Mouse (Mus musculus) mouse embryonic stem cell (cell line): ENCODE data around the gene Siah2.

Source experiments
- in situ Hi-C, 2 experiments: fragments of 300-500 bp; cut with MboI; formaldehyde crosslinking; loops; 1 replicate in 1 of 2; 3 replicates in 1 of 2; pipeline ENCODE4 v1.14.3; 2019 to 2020; ENCODE audit warnings: low sequenced_read_pairs in 2 of 2, low pct_unique_long_range_greater_than_20kb in 1 of 2, mixed read lengths in 1 of 2; ENCODE audit not compliant: unreplicated experiment in 1 of 2

Gene Siah2

DNA sequence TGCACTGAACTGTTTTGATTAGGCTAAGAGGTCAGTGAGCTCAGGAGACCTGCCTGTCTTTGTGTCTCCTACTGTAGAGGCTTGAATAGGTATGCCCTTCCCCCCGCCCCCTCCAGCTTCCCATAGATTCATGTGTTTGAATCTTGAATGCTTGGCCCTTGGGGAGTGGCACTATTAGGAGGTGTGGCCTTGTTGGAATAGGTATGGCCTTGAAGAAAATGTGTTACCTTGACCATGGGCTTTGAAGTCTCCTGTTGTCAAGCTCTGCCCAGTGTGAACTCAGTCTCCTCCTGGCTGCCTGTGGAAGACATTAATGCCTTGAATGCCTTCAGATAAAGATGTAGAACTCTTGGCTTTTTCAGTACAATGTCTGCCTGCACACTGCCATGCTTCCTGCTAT lies 9.2 kb upstream of the Siah2 start:
- in situ Hi-C loops, result no loop called here

DNA sequence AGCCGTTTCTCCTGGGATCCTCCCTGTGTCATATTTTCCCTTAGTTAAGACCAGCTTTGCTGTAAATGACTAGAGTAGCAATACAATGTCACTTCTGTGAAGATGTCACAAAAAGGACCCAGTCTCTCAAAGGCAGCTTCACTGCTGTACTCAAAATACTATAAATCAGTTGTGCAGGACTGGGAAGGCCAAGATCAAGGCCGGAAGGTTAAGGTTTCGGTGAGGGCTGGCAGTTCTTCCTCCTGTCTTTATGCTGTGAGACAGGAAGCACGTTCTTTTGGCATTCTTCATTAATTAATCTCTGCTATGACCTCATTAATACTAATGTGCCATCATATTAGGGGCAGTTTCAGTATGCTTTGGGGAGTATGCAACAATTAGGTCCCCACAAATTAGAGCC lies 5.7 kb upstream of the Siah2 start:
- in situ Hi-C loops, result no loop called here

GRCm38 (mm10) chr3:58696806-58697205 lies 4.6 kb upstream of the Siah2 start:
- in situ Hi-C loops, result no loop called here

GRCm38 (mm10) chr3:58695507-58695906 lies 3.3 kb upstream of the Siah2 start:
- in situ Hi-C loops, result no loop called here

GRCm38 (mm10) chr3:58695044-58695443 lies 2.8 kb upstream of the Siah2 start:
- in situ Hi-C loops, result no loop called here

DNA sequence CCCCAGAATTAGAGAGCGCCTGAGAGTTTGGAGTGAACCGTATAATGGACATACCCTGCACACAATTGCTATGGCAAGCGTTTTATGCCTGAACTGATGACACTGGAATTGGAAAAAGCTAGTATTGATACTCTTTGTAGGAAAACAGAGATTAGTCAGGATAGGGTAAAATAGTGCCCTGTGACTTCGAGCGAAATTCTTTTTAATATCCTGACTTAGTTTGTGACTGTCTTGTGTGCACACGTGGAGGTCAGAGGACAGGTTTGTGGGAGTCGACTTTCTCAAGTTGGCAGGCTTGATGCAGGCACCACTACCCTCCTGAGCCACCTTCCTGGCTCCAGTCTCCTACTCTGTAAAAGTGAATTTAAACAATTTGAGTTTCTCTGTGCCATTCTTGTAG lies 1.1 kb upstream of the Siah2 start:
- in situ Hi-C loops, result no loop called here

DNA sequence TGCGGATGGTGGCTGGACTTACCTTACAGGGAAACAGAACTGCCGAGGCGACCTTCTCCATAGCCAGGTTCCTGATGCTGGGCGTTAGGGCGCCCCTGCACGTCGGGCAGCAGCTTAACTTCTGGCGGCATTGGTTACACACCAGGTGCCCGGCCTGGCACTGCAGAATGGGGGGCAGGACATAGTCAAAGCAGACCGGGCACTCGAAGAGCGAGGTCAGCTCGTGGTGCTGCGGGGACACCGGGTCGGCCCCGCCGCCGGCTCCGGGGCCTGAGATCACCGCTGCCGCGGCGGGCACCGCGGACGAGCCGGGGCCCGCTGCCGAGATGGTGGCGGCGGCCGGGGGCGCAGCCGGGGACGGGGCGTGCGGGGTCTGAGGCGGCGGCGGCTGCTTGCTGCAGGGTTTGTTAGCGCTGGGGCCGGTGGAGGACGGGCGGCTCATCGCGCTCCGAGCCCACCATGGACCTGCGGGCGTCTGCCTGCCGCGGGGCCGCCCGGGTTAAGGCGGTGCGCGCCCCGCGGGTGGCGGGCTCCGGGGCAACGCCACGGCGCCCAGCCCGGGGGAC lies 743 bp downstream of the Siah2 start:
- in situ Hi-C loops, result no loop called here

DNA sequence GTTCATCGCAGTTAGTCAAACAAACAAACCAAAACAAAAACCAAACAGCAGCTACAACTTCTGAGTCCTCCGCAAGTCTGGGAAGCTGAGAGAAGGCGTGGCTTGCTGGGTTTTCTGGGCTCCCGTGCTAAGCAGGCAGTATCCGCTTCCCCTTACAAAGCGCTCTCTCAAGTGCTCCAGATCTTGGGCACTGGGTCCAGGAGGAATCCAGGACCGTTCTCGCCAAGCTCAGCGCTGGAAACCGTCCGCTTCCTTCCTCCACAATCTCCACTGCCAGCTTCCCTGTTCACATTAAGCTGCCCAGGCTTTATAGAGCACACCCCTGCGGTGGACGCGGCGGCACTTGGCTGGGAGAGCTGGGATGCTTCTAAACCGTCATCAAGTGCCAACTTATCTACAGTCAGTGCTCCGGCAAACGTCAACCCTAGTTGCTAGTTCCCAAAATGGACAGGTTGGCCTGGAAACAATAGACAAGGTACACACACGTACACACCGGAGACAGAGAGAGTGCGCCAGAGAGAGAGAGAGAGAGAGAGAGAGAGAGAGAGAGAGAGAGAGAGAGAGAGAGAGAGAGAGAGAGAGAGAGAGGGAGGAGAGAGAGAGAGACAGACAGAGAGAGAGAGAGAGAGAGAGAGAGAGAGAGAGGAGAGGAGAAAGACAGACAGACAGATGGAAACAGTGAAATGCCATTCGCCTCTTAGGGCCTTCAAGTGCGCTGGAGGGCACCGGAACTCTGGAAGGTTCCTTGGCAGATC lies 1.4 kb downstream of the Siah2 start:
- in situ Hi-C loops, result no loop called here

DNA sequence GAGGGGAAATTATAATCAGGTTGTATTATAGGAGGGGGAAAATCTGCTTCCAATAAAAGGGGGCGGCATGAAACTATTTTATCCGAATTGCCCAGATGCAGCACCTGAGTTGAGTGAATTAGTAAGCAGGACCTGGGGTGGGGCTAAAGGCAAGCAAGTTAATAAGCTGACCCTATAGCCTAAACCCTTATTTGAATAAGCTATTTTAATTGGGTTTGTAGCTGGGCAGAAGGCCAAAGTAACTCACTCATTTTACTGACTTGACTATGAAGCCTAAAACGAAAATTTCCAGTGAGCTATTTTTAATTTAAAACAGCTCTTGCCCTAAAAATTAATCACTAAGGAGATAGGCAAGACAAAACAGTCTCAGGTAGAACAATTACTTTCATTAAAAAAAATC lies 2.5 kb downstream of the Siah2 start:
- in situ Hi-C loops, result no loop called here

GRCm38 (mm10) chr3:58689105-58689504 lies 3.1 kb downstream of the Siah2 start:
- in situ Hi-C loops, result no loop called here

DNA sequence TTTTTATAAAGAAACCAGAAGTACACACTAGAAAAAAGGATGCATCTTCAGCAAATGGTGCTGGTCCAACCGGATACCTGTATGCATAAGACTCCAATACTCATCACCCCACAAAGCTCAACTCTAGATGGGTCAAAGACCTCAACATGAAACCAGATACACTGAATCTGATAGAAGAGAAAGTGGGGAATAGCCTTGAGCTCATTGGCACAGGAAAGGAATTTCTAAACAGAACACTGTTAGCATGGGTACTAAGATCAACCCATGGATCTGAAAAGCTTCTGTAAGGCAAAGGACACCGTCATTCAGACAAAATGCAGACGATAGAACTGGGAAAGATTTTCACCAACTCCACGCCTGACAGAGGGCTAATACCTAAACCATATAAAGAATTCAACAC lies 3.6 kb downstream of the Siah2 start:
- in situ Hi-C loops, result no loop called here

GRCm38 (mm10) chr3:58686922-58687284 lies 5.3 kb downstream of the Siah2 start:
- in situ Hi-C loops, result no loop called here

DNA sequence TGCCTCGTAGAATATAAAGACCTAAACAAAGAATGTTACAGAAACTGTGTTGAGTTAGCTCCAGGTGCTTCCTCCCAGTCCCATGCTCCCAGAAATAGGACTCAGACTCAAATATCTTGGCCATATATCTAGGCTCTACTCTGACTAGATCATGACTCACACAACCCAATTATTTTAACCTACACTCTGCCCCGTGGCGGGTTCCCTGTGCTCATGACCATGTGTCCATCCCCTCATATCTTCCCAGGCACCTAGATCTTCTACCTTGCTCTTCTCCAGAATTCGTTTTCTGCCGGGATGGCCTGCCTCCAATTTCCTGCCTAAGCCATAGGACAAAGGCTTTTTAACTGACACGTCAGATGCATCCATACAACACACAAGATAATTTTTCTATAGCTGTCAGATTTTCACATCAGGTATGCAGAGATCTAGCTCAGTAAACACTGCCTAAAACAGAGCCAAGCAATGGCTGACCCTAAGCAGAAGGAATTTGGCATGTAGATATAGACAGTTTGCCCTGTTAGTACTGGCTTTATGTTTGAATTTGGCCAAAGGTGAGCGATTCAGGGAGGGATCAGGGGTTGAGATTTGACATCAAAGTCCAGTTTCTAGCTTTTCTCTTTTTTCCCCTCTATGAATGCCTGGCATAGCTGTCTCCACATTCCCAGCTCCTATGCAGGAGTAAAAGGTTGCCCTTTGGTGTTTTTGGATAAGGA lies 5.8 kb downstream of the Siah2 start:
- in situ Hi-C loops, result no loop called here

DNA sequence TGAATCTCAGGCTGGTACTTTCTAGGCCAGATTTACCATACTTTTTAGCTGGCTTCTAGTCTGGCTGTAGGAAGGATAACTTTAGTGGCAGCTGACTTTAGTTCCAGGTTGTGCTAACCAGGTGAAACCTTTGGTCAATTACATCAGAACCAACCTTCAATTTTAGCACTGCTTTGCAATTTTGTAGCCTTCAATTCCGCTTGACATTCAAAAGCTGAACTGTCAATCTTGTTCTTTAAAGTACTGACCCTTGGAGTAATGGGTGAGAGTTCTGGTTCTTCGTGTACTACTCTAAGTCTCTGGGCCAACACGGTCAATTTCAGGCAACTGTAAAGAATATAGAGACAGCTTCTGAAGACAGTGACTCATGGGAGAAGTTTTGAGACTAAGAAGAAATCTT lies 6.8 kb downstream of the Siah2 start:
- in situ Hi-C loops, result no loop called here

- in situ Hi-C loops, result no loop called here
Observed at GRCm38 (mm10) chr3:58683346-58683745, 8.9 kb downstream of the Siah2 start.

DNA sequence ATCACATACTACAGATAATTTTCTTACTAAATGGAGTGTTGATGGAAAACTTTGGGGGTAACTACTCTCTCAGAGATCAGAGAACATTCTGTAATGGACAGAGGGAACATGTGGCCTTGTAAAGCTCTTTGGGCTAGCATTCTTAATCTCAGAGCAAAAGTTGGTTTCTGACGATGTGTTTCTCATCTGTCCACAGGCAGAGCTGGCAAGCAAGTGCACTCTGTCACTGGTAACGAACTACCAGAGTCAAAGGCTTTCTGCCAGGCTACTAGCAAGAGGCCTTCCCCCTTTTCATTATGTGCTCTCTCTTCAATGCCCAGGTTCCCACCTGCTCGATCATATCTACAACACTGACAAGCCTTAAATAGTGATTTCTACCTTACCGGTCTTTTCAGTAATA lies 9.9 kb downstream of the Siah2 start:
- in situ Hi-C loops, result no loop called here

DNA sequence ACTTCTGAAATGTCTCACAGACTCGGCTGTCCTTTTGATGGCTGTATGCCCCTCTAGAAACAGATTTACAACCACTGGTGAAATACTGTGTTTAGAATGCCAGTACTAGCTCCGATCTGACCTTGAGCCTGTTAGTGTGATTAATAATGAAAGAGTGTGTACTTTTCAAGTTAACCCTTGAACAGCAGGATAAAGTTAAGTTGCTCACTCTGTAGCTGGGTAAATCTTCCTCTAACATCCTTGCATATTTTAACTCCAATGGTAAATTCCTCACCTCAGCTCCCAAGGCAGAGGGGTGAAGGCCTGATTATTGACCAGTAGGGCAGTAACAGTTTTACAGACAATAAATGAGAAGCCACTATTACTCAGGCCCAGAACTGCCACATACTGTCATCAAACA lies 10.4 kb downstream of the Siah2 start:
- in situ Hi-C loops, result no loop called here

DNA sequence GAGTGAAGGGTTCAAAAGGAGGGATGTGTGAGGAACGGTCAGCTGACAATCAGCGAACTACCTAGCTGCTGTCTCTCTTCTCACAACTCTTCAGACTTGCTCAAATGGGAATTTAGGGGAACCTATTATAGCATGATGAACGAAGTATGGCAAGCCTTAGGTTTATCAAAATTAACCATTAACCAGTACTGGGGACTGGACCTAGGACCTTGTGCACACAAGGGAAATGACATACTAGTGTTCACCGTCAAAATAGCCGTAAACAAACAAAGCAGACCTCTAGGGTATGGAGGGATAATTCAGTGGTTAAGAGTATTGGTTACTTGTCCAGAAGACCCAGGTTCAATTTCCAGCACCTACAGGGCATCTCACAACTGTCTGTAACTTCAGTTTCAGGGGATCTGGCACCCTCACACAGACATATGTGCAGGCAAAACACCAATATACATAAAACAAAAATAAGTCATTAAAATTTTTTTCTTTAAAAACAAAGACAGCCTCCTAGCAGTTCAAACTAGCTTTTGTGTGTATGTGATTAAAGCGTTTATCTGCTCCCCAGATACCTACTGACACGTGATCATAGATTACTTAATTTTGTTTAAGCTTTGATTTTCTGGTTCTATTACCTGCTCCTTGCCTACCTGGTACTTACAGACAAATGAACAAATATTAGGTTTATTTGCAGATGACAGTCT lies 11.1 kb downstream of the Siah2 start:
- in situ Hi-C loops, result no loop called here

DNA sequence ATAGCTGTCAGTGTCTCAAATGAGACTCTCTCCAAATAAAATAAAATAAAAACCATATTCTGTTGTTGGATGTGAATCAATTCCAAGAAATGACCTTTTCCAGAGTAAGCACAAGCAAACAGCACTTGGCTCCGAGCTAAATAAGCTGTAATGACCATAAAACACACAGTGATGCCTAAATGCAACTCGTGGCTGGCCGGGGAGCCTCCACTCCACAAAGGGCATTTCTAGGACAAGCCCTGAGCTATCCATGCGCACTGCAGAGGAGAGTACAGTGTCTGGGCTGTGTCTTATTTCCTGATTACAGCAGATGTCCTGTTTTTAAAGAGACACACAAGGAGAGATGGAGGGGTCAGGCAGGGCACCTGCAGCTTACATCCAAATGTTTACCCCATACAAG lies 12.2 kb downstream of the Siah2 start:
- in situ Hi-C loops, result no loop called here
